Mouse (Mus musculus) thymus, postnatal 0 days (tissue): Measurements from ENCODE around the gene Ip6k2. TPM values are rescaled to one million over a fixed set of nuclear protein-coding genes. Genes with fewer than 3 reads are reported as not detected.

Source experiments
- DNase-seq: peaks from one replicate; pipeline ENCODE4 v3.0.0-alpha.2; 2015; ENCODE audit warnings: low spot score
- polyA plus RNA-seq: library from polyadenylated mRNA; unstranded; fragments of >200 nt; fragmentation: Nextera tagmentation; extraction: Ambion mirVana; gene quantifications from 2 replicates; pipeline ENCODE4 v1.2.1, GENCODE M21; 2015

Ip6k2 gene
- polyA plus RNA-seq, 1 experiment from 2014 or later = 49.8 TPM

GRCm38 (mm10) chr9:108782836-108783547, 604 bp upstream of the Ip6k2 start:
- no peak for DNase-seq

GRCm38 (mm10) chr9:108785416-108785815, 1.8 kb downstream of the Ip6k2 start:
- DNase-seq = no peak

GRCm38 (mm10) chr9:108786494-108786893, 2.9 kb downstream of the Ip6k2 start:
- no peak for DNase-seq

GRCm38 (mm10) chr9:108787080-108787479, 3.5 kb downstream of the Ip6k2 start:
- DNase-seq = no peak

GRCm38 (mm10) chr9:108788713-108789112, 5.1 kb downstream of the Ip6k2 start:
- no peak for DNase-seq

GRCm38 (mm10) chr9:108792307-108792706, 8.7 kb downstream of the Ip6k2 start:
- DNase-seq = no peak

GRCm38 (mm10) chr9:108792730-108793129, 9.1 kb downstream of the Ip6k2 start:
- peak; percentile 86 for DNase-seq

GRCm38 (mm10) chr9:108795281-108795680, 11.7 kb downstream of the Ip6k2 start:
- no peak for DNase-seq

GRCm38 (mm10) chr9:108795762-108796161, 12.2 kb downstream of the Ip6k2 start:
- no peak for DNase-seq

GRCm38 (mm10) chr9:108796351-108796981, 12.9 kb downstream of the Ip6k2 start:
- DNase-seq = no peak

- DNase-seq = no peak
These were observed 13.9 kb downstream of the Ip6k2 start for GRCm38 (mm10) chr9:108797477-108797876.

- DNase-seq = no peak
These were observed 15.0 kb downstream of the Ip6k2 start for GRCm38 (mm10) chr9:108798508-108799075.

- no peak for DNase-seq
These were observed 16.0 kb downstream of the Ip6k2 start for GRCm38 (mm10) chr9:108799564-108799963.

- DNase-seq = no peak
These were observed 22.2 kb downstream of the Ip6k2 start for GRCm38 (mm10) chr9:108805768-108806167.

GRCm38 (mm10) chr9:108806379-108806778, 22.8 kb downstream of the Ip6k2 start:
- no peak for DNase-seq

GRCm38 (mm10) chr9:108806831-108807230, 23.2 kb downstream of the Ip6k2 start:
- no peak for DNase-seq

GRCm38 (mm10) chr9:108807674-108808073, 24.1 kb downstream of the Ip6k2 start:
- no peak for DNase-seq

- peak; percentile 93 for DNase-seq
These were observed 24.6 kb downstream of the Ip6k2 start, which contains the start of gene Nckipsd for GRCm38 (mm10) chr9:108808163-108808665. Gene Nckipsd, plus strand, starts transcription at chr9:108808368.

GRCm38 (mm10) chr9:108809188-108809587, 25.6 kb downstream of the Ip6k2 start:
- DNase-seq = no peak

GRCm38 (mm10) chr9:108809723-108810122, 26.1 kb downstream of the Ip6k2 start:
- DNase-seq = no peak

GRCm38 (mm10) chr9:108810516-108810915, 26.9 kb downstream of the Ip6k2 start:
- DNase-seq = no peak

GRCm38 (mm10) chr9:108815557-108815956, 32.0 kb downstream of the Ip6k2 start:
- no peak for DNase-seq
